Mouse (Mus musculus) spleen, embryonic (tissue): ENCODE results near the gene Ryr2.

Experiments used
- CTCF ChIA-PET: fragments of 350-600 bp; sonication (Branson Sonifier 250); formaldehyde crosslinking; loops from one replicate; lab custom pipeline; 2022; lab: Charles Lee

The Ryr2 gene

GRCm38 (mm10) chr13:11781065-11781464 lies 325.7 kb downstream of the Ryr2 start:
- CTCF ChIA-PET, result no interaction called here

- CTCF ChIA-PET, result no interaction called here
These were observed 329.0 kb downstream of the Ryr2 start for GRCm38 (mm10) chr13:11777726-11778125.

GRCm38 (mm10) chr13:11772173-11772572 lies 334.6 kb downstream of the Ryr2 start:
- CTCF ChIA-PET, result no interaction called here

- CTCF ChIA-PET, result no interaction called here
These were observed 339.8 kb downstream of the Ryr2 start for GRCm38 (mm10) chr13:11766899-11767298.

GRCm38 (mm10) chr13:11763925-11764324 lies 342.8 kb downstream of the Ryr2 start:
- CTCF ChIA-PET, result no interaction called here

GRCm38 (mm10) chr13:11763104-11763503 lies 343.6 kb downstream of the Ryr2 start:
- CTCF ChIA-PET, result no interaction called here

- CTCF ChIA-PET, result no interaction called here
These were observed 348.9 kb downstream of the Ryr2 start for GRCm38 (mm10) chr13:11757894-11758293.

GRCm38 (mm10) chr13:11745479-11745878 lies 361.3 kb downstream of the Ryr2 start:
- CTCF ChIA-PET, result no interaction called here

- CTCF ChIA-PET, result no interaction called here
These were observed 368.5 kb downstream of the Ryr2 start for GRCm38 (mm10) chr13:11738211-11738610.

- CTCF ChIA-PET, result no interaction called here
These were observed 390.5 kb downstream of the Ryr2 start for GRCm38 (mm10) chr13:11716216-11716615.

- CTCF ChIA-PET, result no interaction called here
These were observed 396.9 kb downstream of the Ryr2 start for GRCm38 (mm10) chr13:11709708-11710471.

- CTCF ChIA-PET, result no interaction called here
These were observed 405.0 kb downstream of the Ryr2 start for GRCm38 (mm10) chr13:11701721-11702120.

GRCm38 (mm10) chr13:11696496-11696895 lies 410.2 kb downstream of the Ryr2 start:
- CTCF ChIA-PET, result no interaction called here

GRCm38 (mm10) chr13:11681802-11682201 lies 424.9 kb downstream of the Ryr2 start:
- CTCF ChIA-PET, result no interaction called here

GRCm38 (mm10) chr13:11662815-11663214 lies 443.9 kb downstream of the Ryr2 start:
- CTCF ChIA-PET, result no interaction called here

GRCm38 (mm10) chr13:11644846-11645245 lies 461.9 kb downstream of the Ryr2 start:
- CTCF ChIA-PET, result no interaction called here

GRCm38 (mm10) chr13:11636383-11636782 lies 470.4 kb downstream of the Ryr2 start:
- CTCF ChIA-PET, result no interaction called here

- CTCF ChIA-PET, result no interaction called here
These were observed 482.2 kb downstream of the Ryr2 start for GRCm38 (mm10) chr13:11624513-11624912.

- CTCF ChIA-PET, result no interaction called here
These were observed 511.3 kb downstream of the Ryr2 start for GRCm38 (mm10) chr13:11595431-11595830.

- CTCF ChIA-PET, result no interaction called here
These were observed 521.5 kb downstream of the Ryr2 start for GRCm38 (mm10) chr13:11585283-11585682.

GRCm38 (mm10) chr13:11572552-11572951 lies 534.2 kb downstream of the Ryr2 start:
- CTCF ChIA-PET, result no interaction called here

GRCm38 (mm10) chr13:11567376-11567775 lies 539.4 kb downstream of the Ryr2 start:
- CTCF ChIA-PET, result no interaction called here

- CTCF ChIA-PET, result no interaction called here
These were observed 540.3 kb downstream of the Ryr2 start for GRCm38 (mm10) chr13:11566486-11566885.
